Mouse (Mus musculus) erythroblast, embryonic 14.5 days (primary cell): ENCODE measurements at regions not wholly inside any gene's neighbourhood (a gene's known extent, or its start where the extent isn't known, plus 50 kb on each side); places are given as distances from the start of the nearest gene placed in this dataset.

Source experiments
- H3K27me3 ChIP-seq: 2 replicates; pipeline ENCODE4 v1.6.1; 2012; ENCODE audit warnings: inconsistent platforms; ENCODE audit not compliant: control insufficient read depth
- H3K36me3 ChIP-seq: 2 replicates; pipeline ENCODE4 v1.6.1; 2012; ENCODE audit warnings: mild to moderate bottlenecking, inconsistent platforms; ENCODE audit not compliant: control insufficient read depth
- H3K4me1 ChIP-seq: 2 replicates; pipeline ENCODE4 v1.6.1; 2012; ENCODE audit warnings: inconsistent platforms; ENCODE audit not compliant: control insufficient read depth
- H3K4me3 ChIP-seq: replicated peaks from 2 replicates; pipeline ENCODE3; 2012; ENCODE audit warnings: moderate library complexity, mild to moderate bottlenecking, inconsistent platforms
- H3K9me3 ChIP-seq: 2 replicates; pipeline ENCODE4 v1.6.1; 2012; ENCODE audit warnings: low read length, inconsistent platforms, mixed read lengths; ENCODE audit not compliant: control insufficient read depth
- GATA1 ChIP-seq: IDR thresholded peaks from 2 replicates; pipeline ENCODE4 v1.6.1; 2012; ENCODE audit warnings: low read length, inconsistent platforms, mixed read lengths
- TAL1 ChIP-seq: IDR thresholded peaks from 3 replicates; pipeline ENCODE4 v1.6.1; 2012; ENCODE audit warnings: low read length, inconsistent platforms, mixed read lengths

GRCm38 (mm10) chr3:143574035-143574864 lies 630.8 kb downstream of the Lmo4 start:
- H3K4me3 ChIP-seq, result no peak overlapping the region
- H3K4me1 ChIP-seq, result no peaks in the 10 kb centered on the region
- no peaks in the 10 kb centered on the region for H3K27me3 ChIP-seq
- H3K9me3 ChIP-seq, result no peaks in the 10 kb centered on the region
- no peaks in the 10 kb centered on the region for H3K36me3 ChIP-seq
- no peak for TF ChIP-seq GATA1
- TF ChIP-seq TAL1, result no peak

- no peaks in the 10 kb centered on the region for H3K4me1 ChIP-seq
- no peak overlapping the region for H3K4me3 ChIP-seq
- H3K36me3 ChIP-seq, result no peaks in the 10 kb centered on the region
- no peaks in the 10 kb centered on the region; the same call in 1 of the 2 replicates for H3K9me3 ChIP-seq
- no peaks in the 10 kb centered on the region for H3K27me3 ChIP-seq
- TF ChIP-seq TAL1, result no peak
- no peak for TF ChIP-seq GATA1
These were observed 635.1 kb downstream of the Lmo4 start for GRCm38 (mm10) chr3:143569930-143570329.

- H3K9me3 ChIP-seq, result no peaks in the 10 kb centered on the region; the same call in 1 of the 2 replicates
- no peak overlapping the region for H3K4me3 ChIP-seq
- no peaks in the 10 kb centered on the region for H3K36me3 ChIP-seq
- H3K4me1 ChIP-seq, result no peaks in the 10 kb centered on the region
- TF ChIP-seq TAL1 (no peak), GATA1 (no peak)
- H3K27me3 ChIP-seq, result no peaks in the 10 kb centered on the region
These were observed 640.0 kb downstream of the Lmo4 start for GRCm38 (mm10) chr3:143565067-143565466.

- no peaks in the 10 kb centered on the region for H3K27me3 ChIP-seq
- TF ChIP-seq TAL1 (no peak), GATA1 (no peak)
- no peaks in the 10 kb centered on the region for H3K36me3 ChIP-seq
- H3K9me3 ChIP-seq, result peaks cover 3% of the 10 kb centered on the region; the same call in 1 of the 2 replicates
- H3K4me3 ChIP-seq, result no peak overlapping the region
- H3K4me1 ChIP-seq, result no peaks in the 10 kb centered on the region
These were observed 661.0 kb upstream of the Pkn2 start for GRCm38 (mm10) chr3:143542811-143543210.

DNA sequence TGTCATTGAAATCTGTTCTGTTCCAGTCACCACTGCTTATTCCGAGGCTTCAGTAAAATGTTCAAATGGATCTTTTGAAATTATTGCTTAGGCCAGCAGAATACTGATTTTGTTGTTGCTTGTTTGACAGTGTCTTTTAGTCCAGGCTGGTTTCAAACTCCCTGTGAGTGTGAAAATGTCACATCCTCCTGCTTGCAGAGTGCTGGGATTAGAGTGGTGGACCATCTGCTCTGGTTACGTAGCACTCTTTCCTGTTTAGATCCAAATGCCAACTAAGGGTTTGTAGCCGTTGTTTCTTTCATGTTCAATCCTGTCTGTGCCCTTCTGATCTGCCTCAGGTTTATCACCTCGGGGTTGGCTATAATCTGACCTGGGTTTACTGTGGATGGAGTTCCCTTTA lies 646.2 kb upstream of the Pkn2 start:
- no peaks in the 10 kb centered on the region for H3K4me1 ChIP-seq
- H3K27me3 ChIP-seq, result no peaks in the 10 kb centered on the region
- TF ChIP-seq GATA1 (no peak), TAL1 (no peak)
- H3K4me3 ChIP-seq, result no peak overlapping the region
- no peaks in the 10 kb centered on the region for H3K9me3 ChIP-seq
- no peaks in the 10 kb centered on the region for H3K36me3 ChIP-seq

- H3K27me3 ChIP-seq, result no peaks in the 10 kb centered on the region
- no peak overlapping the region for H3K4me3 ChIP-seq
- no peaks in the 10 kb centered on the region for H3K4me1 ChIP-seq
- H3K36me3 ChIP-seq, result no peaks in the 10 kb centered on the region
- TF ChIP-seq TAL1 (no peak), GATA1 (no peak)
- H3K9me3 ChIP-seq, result no peaks in the 10 kb centered on the region
These were observed 645.5 kb upstream of the Pkn2 start for GRCm38 (mm10) chr3:143527274-143527673.

- TF ChIP-seq GATA1, result no peak
- Histone ChIP-seq H3K36me3 (no peaks in the 10 kb centered on the region), H3K4me1 (no peaks in the 10 kb centered on the region), H3K27me3 (no peaks in the 10 kb centered on the region), H3K4me3 (no peak overlapping the region), H3K9me3 (no peaks in the 10 kb centered on the region; the same call in 1 of the 2 replicates)
These were observed 630.9 kb upstream of the Pkn2 start for GRCm38 (mm10) chr3:143512517-143513249.

DNA sequence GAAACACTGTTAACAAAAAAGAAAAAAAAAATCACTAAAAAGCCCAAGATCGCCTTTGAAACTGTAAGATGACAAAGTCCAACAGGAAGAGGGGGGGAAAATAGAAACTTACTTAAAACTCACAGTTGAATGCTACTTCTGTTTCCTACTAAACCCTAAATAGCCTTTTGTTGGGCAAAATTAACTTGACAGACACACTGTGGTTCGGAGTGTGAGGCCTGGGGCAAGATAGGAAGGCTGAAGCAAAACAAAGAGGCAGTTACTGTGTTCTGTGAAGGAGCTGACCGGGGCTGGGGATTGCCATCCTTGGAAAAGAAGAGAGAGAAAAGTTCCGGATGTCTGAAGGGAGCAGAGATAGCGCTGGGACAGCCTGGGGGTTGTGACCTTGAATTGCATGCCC lies 627.7 kb upstream of the Pkn2 start:
- no peak for TF ChIP-seq GATA1
- no peak for TF ChIP-seq TAL1
- H3K4me1 ChIP-seq, result no peaks in the 10 kb centered on the region
- H3K4me3 ChIP-seq, result no peak overlapping the region
- H3K36me3 ChIP-seq, result no peaks in the 10 kb centered on the region
- no peaks in the 10 kb centered on the region for H3K27me3 ChIP-seq
- no peaks in the 10 kb centered on the region for H3K9me3 ChIP-seq

GRCm38 (mm10) chr3:143508280-143508679 lies 626.5 kb upstream of the Pkn2 start:
- no peak for TF ChIP-seq GATA1
- TF ChIP-seq TAL1, result no peak
- H3K4me1 ChIP-seq, result no peaks in the 10 kb centered on the region
- no peaks in the 10 kb centered on the region for H3K27me3 ChIP-seq
- no peaks in the 10 kb centered on the region for H3K9me3 ChIP-seq
- H3K4me3 ChIP-seq, result no peak overlapping the region
- no peaks in the 10 kb centered on the region for H3K36me3 ChIP-seq
